Mouse (Mus musculus): ENCODE data around the gene Olfr1151.

Gene Olfr1151

GRCm38 (mm10) chr2:87855562-87855961, at the start of gene Olfr1151:
Olfr1151 (plus strand) TSS chr2:87855862.
- DNase-seq: no peak

GRCm38 (mm10) chr2:87809522-87809921, 46.1 kb upstream of the Olfr1151 start, which contains the start of gene Olfr1145:
Olfr1145 (plus strand) TSS chr2:87809822.
- DNase-seq: no peak

- DNase-seq: no peak
Measured at GRCm38 (mm10) chr2:87830233-87830632, 25.4 kb upstream of the Olfr1151 start, which contains the start of gene Olfr1148. Olfr1148 (plus strand) TSS chr2:87830533.

- no peak for DNase-seq
Measured at GRCm38 (mm10) chr2:87843693-87844092, 12.0 kb upstream of the Olfr1151 start, which contains the start of gene Olfr1150-ps1. Olfr1150-ps1 (plus strand) TSS chr2:87843993.

- DNase-seq: no peak
Measured at GRCm38 (mm10) chr2:87866192-87866591, 10.5 kb downstream of the Olfr1151 start, which contains the start of gene Olfr1152. Olfr1152 (plus strand) TSS chr2:87866492.

- no peak for DNase-seq
Measured at GRCm38 (mm10) chr2:87894662-87895061, 39.0 kb downstream of the Olfr1151 start, which contains the start of gene Olfr1153. Olfr1153 (plus strand) TSS chr2:87894962.

GRCm38 (mm10) chr2:87905066-87905465, 49.4 kb downstream of the Olfr1151 start, which contains the start of gene Olfr1154:
Olfr1154 (minus strand) TSS chr2:87905166.
- no peak for DNase-seq
